Mouse (Mus musculus): ENCODE data around the gene Ak8.

The Ak8 gene

GRCm38 (mm10) chr2:28699361-28700335, at the start of gene Ak8, which contains the start of gene Spaca9:
Ak8 (plus strand) TSS chr2:28700164.
Spaca9 (minus strand) TSS chr2:28699727.
- peak; percentile 85 for DNase-seq

DNA sequence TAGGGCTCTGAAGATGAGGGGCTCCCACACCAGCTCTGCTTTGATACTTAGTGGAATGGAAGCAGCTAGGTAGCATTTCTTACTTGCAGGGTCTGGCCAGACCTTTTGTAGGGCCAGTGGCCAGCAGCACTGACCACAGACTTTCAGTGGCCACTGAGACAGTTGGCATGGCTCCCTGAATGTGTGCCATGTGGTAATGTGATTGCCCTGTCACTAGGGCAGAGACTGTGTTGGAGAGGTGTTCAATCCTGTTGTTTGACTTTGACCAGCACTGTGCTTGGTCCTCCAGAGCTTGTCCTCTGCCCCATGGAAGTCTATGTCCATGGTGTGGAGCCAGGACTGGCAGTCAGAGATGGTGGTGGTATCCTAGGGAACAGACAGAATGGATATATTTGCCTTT, 49.4 kb upstream of the Ak8 start:
- no peak for DNase-seq

DNA sequence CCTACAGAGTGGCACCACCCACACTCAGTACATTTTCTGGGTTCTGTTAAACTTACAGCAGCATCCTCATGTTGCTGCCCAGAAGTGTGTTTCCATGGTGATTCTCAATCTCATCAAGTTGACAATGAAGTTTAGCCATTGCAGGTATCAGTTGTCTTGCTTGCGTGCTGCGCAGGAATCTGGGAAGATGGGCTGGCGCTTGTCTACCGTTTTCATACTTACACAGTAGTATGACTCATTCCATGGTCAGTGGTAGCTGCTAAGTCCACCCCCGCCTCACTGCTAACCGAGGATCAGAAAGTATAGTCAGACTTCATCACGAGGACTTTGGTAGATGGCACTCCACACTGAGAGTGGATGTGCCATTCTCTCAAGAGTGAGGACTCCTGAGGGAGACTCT, 46.6 kb upstream of the Ak8 start:
- no peak for DNase-seq

- DNase-seq: no peak
These were observed 45.7 kb upstream of the Ak8 start for GRCm38 (mm10) chr2:28654295-28654694.

GRCm38 (mm10) chr2:28656216-28656615, 43.7 kb upstream of the Ak8 start:
- no peak for DNase-seq

GRCm38 (mm10) chr2:28662891-28663290, 37.1 kb upstream of the Ak8 start:
- no peak for DNase-seq

DNA sequence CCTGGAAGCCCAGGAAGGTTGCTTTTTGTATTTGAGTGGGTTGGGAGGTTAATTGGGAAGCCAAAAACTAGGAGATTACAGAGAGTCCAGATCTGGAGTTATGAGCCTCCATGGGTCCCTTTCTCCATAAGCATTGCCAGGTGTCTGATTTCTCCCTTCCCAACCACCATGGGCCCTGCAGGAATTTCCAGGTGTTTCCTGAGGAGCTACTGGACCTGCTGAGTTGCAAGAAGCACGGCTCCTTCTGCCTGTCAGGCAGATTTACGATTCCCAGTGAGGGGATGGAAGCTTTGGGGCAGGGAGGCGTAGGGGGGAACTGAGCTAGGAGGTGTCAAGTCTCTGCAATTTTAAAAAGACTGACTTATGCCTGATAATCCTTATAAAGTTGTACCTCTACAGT, 34.1 kb upstream of the Ak8 start:
- no peak for DNase-seq

- DNase-seq: no peak
These were observed 28.5 kb upstream of the Ak8 start for GRCm38 (mm10) chr2:28671438-28671837.

DNA sequence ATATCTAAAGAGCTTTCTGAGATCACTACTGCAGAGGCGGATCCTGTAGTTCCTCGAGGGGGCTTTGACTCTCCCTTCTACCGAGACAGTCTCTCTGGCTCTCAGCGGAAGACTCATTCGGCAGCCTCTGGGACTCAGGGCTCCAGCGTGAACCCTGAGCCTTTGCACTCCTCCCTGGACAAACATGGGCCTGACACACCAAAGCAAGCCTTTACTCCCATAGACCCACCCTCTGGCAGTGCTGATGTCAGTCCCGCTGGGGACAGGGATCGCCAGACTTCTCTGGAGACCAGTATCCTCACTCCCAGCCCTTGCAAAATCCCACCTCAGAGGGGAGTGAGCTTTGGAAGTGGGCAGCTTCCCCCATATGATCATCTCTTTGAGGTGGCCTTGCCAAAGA, 24.0 kb upstream of the Ak8 start:
- no peak for DNase-seq

- DNase-seq: no peak
These were observed 19.3 kb upstream of the Ak8 start for GRCm38 (mm10) chr2:28680710-28681109.

DNA sequence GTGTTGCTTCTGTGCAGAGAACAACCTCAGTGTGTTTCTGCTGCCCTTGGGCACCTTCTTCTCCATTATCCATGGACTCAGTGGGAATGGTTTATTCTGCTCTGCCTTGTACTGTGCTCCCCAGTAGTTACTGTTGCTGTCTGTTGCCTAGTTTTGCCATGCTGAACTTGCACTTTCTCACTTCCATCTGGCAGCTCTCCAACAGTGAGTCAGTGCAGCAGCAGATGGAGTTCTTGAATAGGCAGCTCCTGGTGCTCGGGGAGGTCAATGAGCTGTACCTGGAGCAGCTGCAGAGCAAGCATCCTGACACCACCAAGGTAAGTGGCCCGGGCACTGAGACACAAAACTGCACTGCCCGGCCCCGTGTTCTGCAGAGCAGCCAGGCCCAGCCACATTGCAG, 18.2 kb upstream of the Ak8 start:
- no peak for DNase-seq

- no peak for DNase-seq
These were observed 14.1 kb upstream of the Ak8 start for GRCm38 (mm10) chr2:28685895-28686294.

- DNase-seq: peak; percentile 39
These were observed 11.5 kb upstream of the Ak8 start for GRCm38 (mm10) chr2:28688431-28688830.

- no peak for DNase-seq
These were observed 7.3 kb upstream of the Ak8 start for GRCm38 (mm10) chr2:28692692-28693091.

DNA sequence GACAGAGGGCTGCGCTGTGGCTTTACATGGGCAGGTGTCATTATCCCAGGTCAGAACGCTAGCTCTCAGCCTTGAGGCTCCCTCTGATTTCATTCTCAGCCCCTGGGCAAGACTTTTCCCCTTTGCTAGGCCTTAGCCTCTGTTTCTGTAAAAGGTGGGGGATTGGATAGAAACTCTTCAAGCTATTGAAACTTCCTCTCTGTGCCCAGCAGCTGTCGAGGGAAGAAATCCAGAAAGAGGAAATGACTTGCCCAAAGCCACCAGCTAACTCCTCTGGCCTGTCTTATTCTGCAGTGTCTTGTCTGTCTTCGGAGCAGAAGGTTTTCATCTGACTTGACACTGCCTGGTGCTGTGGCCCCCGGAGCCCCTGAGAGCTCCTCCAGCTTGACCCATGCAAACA, 1.4 kb upstream of the Ak8 start:
- no peak for DNase-seq

DNA sequence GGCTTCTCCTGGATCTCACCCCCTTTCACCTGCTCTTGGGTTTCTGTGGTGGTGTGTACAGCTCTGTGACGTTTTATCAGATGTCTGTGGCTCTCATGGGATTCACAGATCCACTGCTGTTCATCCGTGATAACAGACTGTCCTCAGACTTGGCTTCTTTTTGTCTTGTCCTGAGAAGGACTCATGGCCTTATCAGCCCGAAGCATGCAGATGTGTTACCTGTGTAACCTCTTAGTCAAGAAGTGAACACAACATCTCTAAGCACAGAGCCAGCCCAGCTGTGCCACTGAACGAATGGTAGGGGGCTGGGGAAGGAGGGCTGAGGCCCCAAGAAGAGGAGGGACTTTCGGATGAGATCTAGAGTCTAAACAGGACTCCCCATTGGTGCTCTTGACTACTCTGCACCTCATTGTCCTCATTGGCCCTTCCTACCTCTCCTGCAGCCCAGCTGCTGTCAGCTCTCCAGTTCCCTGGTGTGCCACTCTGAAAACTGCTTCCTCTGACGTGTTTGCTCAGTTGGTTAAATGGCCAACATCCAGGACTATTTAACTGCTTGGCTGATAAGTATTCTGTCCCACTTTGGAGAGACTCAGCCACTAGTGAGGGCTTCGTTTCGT, 1.8 kb downstream of the Ak8 start:
- no peak for DNase-seq

DNA sequence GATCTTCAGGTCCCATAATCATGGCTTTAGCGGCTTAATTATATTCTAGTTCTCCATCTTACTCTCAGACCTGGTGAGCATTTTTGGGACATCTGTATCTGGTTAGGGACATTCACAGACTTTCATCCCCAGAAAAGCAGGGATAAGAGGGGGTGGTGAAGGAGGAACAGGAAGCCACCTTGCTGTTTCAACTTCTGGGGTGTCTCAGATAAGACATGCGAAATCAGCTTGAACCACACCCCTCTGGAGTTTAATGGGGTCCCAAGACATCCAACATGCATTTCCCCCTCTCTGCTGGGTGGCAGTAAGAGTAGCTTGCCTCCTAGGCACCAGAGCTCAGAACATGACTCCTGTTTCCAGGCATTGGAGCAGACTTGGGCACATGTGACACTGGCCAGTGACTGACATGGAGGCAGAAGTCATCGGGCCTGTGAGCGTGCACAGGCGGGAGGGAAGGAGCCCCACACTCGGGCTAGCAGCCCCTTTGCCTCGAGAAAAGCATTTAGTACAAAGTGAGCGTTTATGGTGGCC, 6.2 kb downstream of the Ak8 start:
- DNase-seq: no peak

DNA sequence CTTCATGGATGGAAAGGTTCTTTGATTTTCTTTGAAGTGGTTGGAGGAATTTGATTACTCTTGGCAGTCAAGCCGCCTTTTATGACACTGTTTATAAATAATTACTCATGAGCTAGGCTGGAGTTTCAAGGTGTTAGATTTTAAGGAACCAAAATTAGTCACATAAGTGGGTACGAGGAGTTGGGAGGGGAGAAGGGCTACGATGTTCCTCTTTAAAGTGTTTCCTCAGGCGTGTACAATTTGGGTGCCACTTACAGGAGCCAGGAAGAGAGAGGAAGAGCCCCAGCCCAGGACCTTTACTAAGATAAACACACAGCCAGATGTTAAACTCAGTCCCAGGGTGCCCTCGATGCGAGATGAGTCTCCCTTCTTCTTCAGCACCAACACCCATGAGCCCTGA, 6.8 kb downstream of the Ak8 start:
- DNase-seq: no peak

DNA sequence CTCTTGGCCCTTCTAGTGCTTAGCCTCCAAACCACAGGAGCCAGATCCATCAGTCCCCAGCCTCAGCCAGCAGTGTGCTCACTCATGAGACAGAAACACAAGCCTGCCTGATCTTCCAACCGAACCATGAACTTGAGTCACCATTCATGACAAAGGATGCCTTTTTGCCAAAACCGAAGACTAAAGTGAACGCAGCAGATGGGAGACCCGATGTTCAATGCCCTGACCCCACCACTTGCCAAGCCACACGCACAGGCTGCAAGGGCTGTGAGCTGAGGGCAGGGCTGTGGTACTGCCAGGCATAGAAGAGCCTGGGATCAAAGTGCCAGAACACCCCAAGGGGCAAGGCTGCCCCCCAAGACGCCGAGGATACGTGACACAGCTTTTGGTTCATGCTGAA, 13.1 kb downstream of the Ak8 start:
- DNase-seq: no peak

DNA sequence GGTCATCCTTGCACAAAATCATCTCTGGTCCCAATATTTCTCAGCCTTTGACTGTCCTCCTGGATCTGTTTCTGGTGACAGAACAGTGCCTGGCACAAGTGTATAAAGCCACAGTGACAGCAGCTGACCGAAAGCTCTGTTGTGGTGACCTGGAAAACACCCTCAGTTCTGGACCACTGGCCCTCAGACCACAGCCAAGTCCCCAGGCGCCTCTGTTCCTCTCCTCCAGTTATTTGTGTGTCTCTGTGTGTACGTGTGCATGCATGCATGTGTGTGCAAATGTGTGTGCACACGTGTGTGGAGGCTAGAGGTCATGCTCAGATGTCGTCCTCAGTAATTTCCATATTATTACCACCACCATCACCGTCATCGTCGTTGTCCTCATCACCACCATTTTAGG, 22.5 kb downstream of the Ak8 start:
- no peak for DNase-seq

DNA sequence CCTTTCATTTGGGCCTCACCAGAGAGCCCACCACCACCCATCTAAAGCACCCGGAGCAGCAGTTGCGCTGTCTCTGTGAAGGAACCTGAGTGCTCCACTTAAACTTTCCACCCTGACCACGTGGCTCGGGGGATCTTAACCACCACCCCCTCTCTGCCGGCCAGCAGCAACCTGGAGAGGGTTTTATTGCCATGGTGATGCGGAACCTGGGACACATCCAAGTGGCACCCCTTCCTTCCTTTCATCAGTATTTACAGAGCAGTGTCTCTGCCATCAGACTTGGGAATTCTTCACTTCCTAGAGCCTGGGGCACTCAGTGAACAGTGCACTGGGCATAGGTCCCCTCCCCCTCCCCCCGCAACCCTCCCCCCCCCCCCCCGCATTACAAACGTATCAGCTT, 23.9 kb downstream of the Ak8 start:
- DNase-seq: no peak

DNA sequence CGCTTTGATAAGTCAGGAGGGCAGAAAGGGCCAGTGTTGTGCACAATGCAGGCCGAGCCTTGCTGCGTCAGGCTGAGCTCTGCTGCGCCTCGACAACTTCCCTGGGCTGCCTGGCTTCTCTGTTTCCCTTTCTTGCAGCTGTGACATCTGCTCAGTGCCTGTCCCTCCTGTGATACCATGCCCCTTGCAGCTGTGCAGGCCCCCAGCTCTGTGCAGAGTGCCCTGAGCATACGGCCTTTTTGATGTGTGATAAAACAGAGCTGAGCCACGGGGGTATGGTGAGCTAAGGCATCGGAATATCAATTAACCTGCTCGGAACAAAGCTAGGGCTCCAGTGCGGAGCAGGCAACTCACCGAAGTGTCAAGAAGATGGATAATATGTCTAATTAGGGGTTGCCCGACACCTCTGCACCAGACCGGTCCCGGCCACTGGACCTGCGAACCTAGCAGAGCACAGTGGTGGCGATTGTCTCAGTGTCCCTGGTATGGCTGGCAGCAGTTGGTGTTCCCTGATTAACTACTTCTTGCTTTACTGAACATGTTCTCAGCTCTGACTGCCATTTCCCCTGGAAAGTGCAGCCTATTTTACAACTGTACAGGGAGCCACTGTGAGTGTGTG, 27.9 kb downstream of the Ak8 start:
- no peak for DNase-seq

GRCm38 (mm10) chr2:28730676-28731075, 30.7 kb downstream of the Ak8 start:
- no peak for DNase-seq

DNA sequence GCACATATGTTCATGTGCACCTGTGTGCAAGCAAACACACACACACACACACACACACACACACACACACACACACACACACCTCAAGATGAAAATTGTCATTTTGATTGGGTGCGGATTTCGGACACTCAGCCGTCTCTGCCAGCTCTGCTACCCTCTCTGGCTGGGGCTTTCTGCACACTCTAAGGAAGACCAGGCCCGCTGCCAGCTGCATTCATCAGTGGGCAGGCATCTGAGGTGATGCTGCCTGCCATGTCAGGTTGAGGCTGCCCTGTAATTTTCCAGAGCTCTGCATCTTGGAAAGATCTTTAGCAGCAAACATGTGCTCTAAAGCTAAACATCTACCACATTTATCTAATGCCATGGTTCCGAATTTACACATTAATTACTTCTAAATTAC, 37.1 kb downstream of the Ak8 start:
- peak; percentile 23 for DNase-seq

Measured in right cerebral cortex, postnatal 14 days (tissue).